In genomic region chr11:89299784-89300775, GRCm38 (mm10) we compare ENCODE assay signal across 12 mouse cellular contexts. TPM values are rescaled to one million over a fixed set of nuclear protein-coding genes. Genes with fewer than 3 reads are reported as not detected.
DNase-seq lines count a peak whose midpoint lies in the region; ATAC-seq and TF ChIP-seq lines count a peak whose summit lies in the region.
"Had no signal": no experiment of that assay in that cellular context is flagged by ENCODE, and none has a peak within 500 bp of the region (broad histone marks: within the 10 kb centered on the region; RNA-seq: fewer than 3 reads in every experiment).

No protein-coding gene starts in this region.

- H3K36me3 ChIP-seq in heart, embryonic 15.5 days = no peaks in the 10 kb centered on the region
- no peaks in the 10 kb centered on the region for H3K36me3 ChIP-seq in hindbrain, postnatal 0 days (ENCODE audit: insufficient read depth, low read length)
- no peaks in the 10 kb centered on the region for H3K36me3 ChIP-seq in neural tube, embryonic 12.5 days

- H3K9me3 ChIP-seq in heart, embryonic 15.5 days (replicated peaks) = no peaks in the 10 kb centered on the region
- no peaks in the 10 kb centered on the region for H3K9me3 ChIP-seq in hindbrain, postnatal 0 days (ENCODE audit: low read length)
- H3K9me3 ChIP-seq in neural tube, embryonic 12.5 days = no peaks in the 10 kb centered on the region

- H3K4me2 ChIP-seq in heart, embryonic 15.5 days = peak overlapping the region; percentile 92
- peak overlapping the region; percentile 91 for H3K4me2 ChIP-seq in hindbrain, postnatal 0 days (ENCODE audit: low read depth, low read length)
- peak overlapping the region; percentile 73 for H3K4me2 ChIP-seq in neural tube, embryonic 12.5 days (replicated peaks)

- no peak overlapping the region for H3K27ac ChIP-seq in heart, embryonic 15.5 days
- H3K27ac ChIP-seq in hindbrain, postnatal 0 days = no peak overlapping the region
- no peak overlapping the region for H3K27ac ChIP-seq in neural tube, embryonic 12.5 days

- H3K27me3 ChIP-seq in heart, embryonic 15.5 days = peaks cover 13% of the 10 kb centered on the region
- H3K27me3 ChIP-seq in hindbrain, postnatal 0 days (ENCODE audit: insufficient read depth, low read length) = 0 out of 2 replicates have a peak, but pooled peaks cover 3% of the 10 kb centered on the region
- peaks cover 13% of the 10 kb centered on the region for H3K27me3 ChIP-seq in neural tube, embryonic 12.5 days (replicated peaks)
- H3K27me3 ChIP-seq: CH12.LX had no signal

- no peak for ATAC-seq in heart, embryonic 15.5 days (replicated peaks; ENCODE audit: insufficient number of reproducible peaks, insufficient read depth, low FRiP score, low read depth)
- no peak for ATAC-seq in hindbrain, postnatal 0 days
- no peak for ATAC-seq in neural tube, embryonic 12.5 days (ENCODE audit: low FRiP score, low read depth)

- peaks cover 36% of the 10 kb centered on the region for H3K4me1 ChIP-seq in heart, embryonic 15.5 days (replicated peaks)
- H3K4me1 ChIP-seq in hindbrain, postnatal 0 days (ENCODE audit: insufficient read depth, low read length) = peaks cover 5% of the 10 kb centered on the region; the same call in 1 of the 2 replicates
- peaks cover 28% of the 10 kb centered on the region for H3K4me1 ChIP-seq in neural tube, embryonic 12.5 days

- intact Hi-C loops in heart, postnatal 36 days (cut with DNase I) = loop anchor here (5.0 kb wide), 1 partner anchor 313 kb away; no protein-coding TSS in a partner anchor

- TF ChIP-seq CTCF in hindbrain, postnatal 0 days (IDR thresholded peaks at IDR 0.05; ENCODE audit: low read depth) = no peak

- peak overlapping the region; percentile 52 for H3K4me3 ChIP-seq in heart, embryonic 15.5 days
- peak overlapping the region; percentile 45 for H3K4me3 ChIP-seq in hindbrain, postnatal 0 days (ENCODE audit: low read length)
- peak overlapping the region; percentile 33 for H3K4me3 ChIP-seq in neural tube, embryonic 12.5 days

- no peak for DNase-seq in heart, postnatal 36 days
- peak; percentile 74 for DNase-seq in embryo, embryonic 9.5 days (ENCODE audit: extremely low spot score)
- DNase-seq in hindbrain, postnatal 0 days (ENCODE audit: low spot score) = no peak
- DNase-seq in right cerebral cortex, adult 2 months (ENCODE audit: low spot score in 2 of 2) = no peak
- no peak for DNase-seq in thymus, postnatal 25 days
- DNase-seq in thymus, postnatal 14 days = no peak

- 2% methylated on average over 26 of the region's 26 CpGs for WGBS in heart, embryonic 15.5 days
- under 1% methylated on average over 26 of the region's 26 CpGs for WGBS in hindbrain, postnatal 0 days
- under 1% methylated on average over 26 of the region's 26 CpGs for WGBS in neural tube, embryonic 12.5 days

- no peak overlapping the region for H3K9ac ChIP-seq in heart, embryonic 15.5 days
- H3K9ac ChIP-seq in hindbrain, postnatal 0 days (replicated peaks; ENCODE audit: low read length) = 0 out of 2 replicates have a peak overlapping the region, but pooled peaks have one; percentile 17
- H3K9ac ChIP-seq in neural tube, embryonic 12.5 days = no peak overlapping the region

RNA-seq across cellular contexts. Expression of gene Nog, which starts 2.1 kb away (rescaled TPM):
- 0.24 and 0.42 TPM in 2 replicates for polyA plus RNA-seq in heart, embryonic 15.5 days (2015; fragmentation: Nextera tagmentation; extraction: Ambion mirVana)
- total RNA-seq in heart, postnatal 36 days (2021) = under 1 TPM; 0.22 to 0.60 TPM
- total RNA-seq in hindbrain, postnatal 0 days (2014; rRNA removed) = 18.0 and 20.5 TPM in 2 replicates
- polyA plus RNA-seq in hindbrain, postnatal 0 days (2015; fragmentation: Nextera tagmentation; extraction: Ambion mirVana) = 5.2 and 5.7 TPM in 2 replicates
- 3.7 and 4.4 TPM in 2 replicates for polyA plus RNA-seq in neural tube, embryonic 12.5 days (2016; fragmentation: Nextera tagmentation; extraction: Ambion mirVana)
- total RNA-seq: CH12.LX; hematopoietic stem cell, adult 5-6 weeks; megakaryocyte progenitor cell, adult 5-6 weeks had no signal
- polyA plus RNA-seq: testis, adult 2 months had no signal
